Mouse (Mus musculus) cerebellum, adult 9-10 months (tissue): ENCODE results near the gene Fgfr1op2.

Source experiments
- DNase-seq: peaks from one replicate; pipeline ENCODE4 v3.0.0; 2022

Fgfr1op2 gene

DNA sequence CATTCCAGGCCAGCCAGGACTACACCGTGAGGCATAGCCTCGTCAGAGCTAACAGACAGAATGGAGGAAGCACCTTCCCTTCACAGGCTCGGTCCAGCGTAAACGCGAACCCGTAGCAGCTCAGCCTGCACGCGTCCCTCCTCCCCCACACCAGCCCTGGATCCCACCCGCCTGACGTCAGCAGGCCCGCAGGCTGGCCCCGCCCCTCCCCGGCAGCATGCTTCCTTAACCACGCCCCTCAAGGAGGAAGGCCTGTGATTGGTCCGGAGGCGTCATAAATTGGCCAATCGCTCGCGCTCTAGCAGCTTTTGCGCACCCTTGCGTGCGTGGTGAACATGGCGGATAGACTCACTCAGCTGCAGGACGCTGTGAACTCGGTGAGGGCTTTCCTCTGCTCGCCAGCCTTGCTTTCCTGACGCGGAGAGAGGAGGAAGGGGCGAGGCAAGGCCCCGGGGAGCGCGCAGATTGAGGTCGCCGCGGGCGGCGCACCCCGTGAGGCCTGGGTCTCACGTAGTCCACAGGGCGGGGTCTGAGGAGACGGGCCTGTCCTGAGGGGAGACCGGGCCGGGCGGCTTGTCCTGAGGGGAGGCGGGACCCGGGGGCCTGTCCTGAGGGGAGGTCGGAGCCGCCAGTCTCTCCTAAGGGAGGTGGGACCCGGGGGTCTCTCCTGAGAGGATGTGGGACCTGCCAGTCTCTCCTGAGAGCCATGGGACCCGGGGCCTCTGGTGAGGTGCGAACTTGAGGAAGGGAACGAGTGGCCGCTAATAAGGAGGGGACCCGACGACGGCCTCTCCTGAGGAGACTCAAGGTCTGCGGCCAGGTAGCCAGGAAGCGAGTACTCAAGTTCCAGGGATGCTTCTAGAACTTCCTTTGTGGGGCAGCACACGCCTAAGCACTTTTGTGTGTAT lies 65.5 kb downstream of the Fgfr1op2 start, which contains the start of the genes Med21 and Tm7sf3:
Gene Med21 (plus strand): TSS at position 272 of the 908 bp plus-strand sequence.
Gene Tm7sf3 (minus strand): TSS at position 549 of the 908 bp plus-strand sequence.
- DNase-seq = peak; percentile 98

DNA sequence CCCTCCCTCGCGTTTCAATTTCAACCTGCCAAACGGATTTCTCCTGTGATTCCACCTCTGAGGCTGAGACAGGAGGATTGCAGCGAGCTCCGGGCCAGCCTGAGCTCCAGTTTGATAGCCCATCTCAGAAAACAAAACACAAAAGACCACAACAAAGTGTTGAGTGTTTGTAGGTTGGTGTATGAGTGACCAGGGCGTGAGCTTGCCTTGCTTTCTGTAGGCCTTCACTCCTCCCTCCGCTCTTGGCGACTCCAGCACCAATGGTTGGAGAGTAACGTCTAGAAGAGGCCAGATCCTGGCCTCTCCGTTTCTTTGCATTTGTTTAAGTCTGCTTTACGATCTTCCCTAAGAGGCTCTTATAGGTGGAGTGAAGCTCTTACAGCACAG lies 66.2 kb downstream of the Fgfr1op2 start:
- no peak for DNase-seq
